Mouse (Mus musculus): Measurements from ENCODE around the gene Nacc1.

DNA sequence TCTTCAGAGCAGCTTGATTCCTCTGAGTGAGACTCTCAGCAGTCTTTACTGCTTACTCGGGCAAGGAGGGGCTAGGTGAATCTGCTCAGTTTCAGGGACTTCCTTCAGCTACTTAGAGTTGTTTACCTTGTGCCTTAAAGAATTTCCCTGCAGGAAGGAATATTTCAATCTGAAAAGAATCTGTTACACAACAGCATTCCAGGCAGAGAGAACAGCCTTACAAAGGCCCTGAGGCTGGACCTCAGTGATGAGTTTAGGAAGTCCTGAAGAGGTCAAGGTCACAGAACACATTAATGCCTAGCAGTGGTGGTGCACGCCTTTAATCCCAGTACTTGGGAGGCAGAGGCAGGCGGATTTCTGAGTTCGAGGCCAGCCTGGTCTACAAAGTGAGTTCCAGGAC, 55.8 kb downstream of the Nacc1 start:
- no peak for TF ChIP-seq CTCF (IDR thresholded peaks at IDR 0.05; ENCODE audit: borderline replicate concordance, control insufficient read depth, extremely low read depth, insufficient read depth, low read length, poor library complexity)
- TF ChIP-seq POLR2A (IDR thresholded peaks at IDR 0.05; ENCODE audit: control insufficient read depth, extremely low read depth, insufficient read depth, low read length, poor library complexity): no peak

Data from thymus, adult 2 months (tissue).